Mouse (Mus musculus) lung, embryonic 16.5 days (tissue): ENCODE measurements around the gene Accs. TPM values are rescaled to one million over a fixed set of nuclear protein-coding genes. Genes with fewer than 3 reads are reported as not detected.

Experiments
- ATAC-seq: fragments of 200-750 bp; cut with Nextera tagmentation; 2 replicates; pipeline ENCODE4 v1.8.0; 2017; ENCODE audit warnings: low read depth, mild to moderate bottlenecking, moderate library complexity
- H3K27ac ChIP-seq: fragments of 300-500 bp; sonication (generic); 2 replicates; pipeline ENCODE4 v1.5.1; 2014; ENCODE audit warnings: mild to moderate bottlenecking, control low read depth, low read length
- H3K27me3 ChIP-seq: fragments of 300-500 bp; sonication (generic); 2 replicates; pipeline ENCODE4 v1.6.1; 2014; ENCODE audit warnings: low read depth, low read length, mixed read lengths; ENCODE audit not compliant: control insufficient read depth, insufficient read depth
- H3K36me3 ChIP-seq: fragments of 300-500 bp; sonication (generic); 2 replicates; pipeline ENCODE4 v1.6.1; 2014; ENCODE audit warnings: low read length; ENCODE audit not compliant: control insufficient read depth, insufficient read depth
- H3K4me1 ChIP-seq: fragments of 300-500 bp; sonication (generic); replicated peaks from 2 replicates; pipeline ENCODE4 v1.6.1; 2014; ENCODE audit warnings: low read length, mixed read lengths; ENCODE audit not compliant: control insufficient read depth, insufficient read depth
- H3K4me2 ChIP-seq: fragments of 300-500 bp; sonication (generic); 2 replicates; pipeline ENCODE4 v1.6.1; 2014; ENCODE audit warnings: low read depth, low read length, control low read depth
- H3K4me3 ChIP-seq: fragments of 300-500 bp; sonication (generic); 2 replicates; pipeline ENCODE4 v1.5.1; 2014; ENCODE audit warnings: mild to moderate bottlenecking, low read length, control low read depth
- H3K9ac ChIP-seq: fragments of 300-500 bp; sonication (generic); 2 replicates; pipeline ENCODE4 v1.6.1; 2014; ENCODE audit warnings: low read length, control low read depth
- H3K9me3 ChIP-seq: fragments of 300-500 bp; sonication (generic); 2 replicates; pipeline ENCODE4 v1.6.1; 2016; ENCODE audit warnings: low read length; ENCODE audit not compliant: control insufficient read depth
- WGBS: fragments of 180-500 bp; shearing (Covaris S2); extraction: QIAGEN DNeasy Blood & Tissue Kit; methylation state at CpG from one replicate; pipeline ENCODE4 v1.1.7; 2014; 5-methylcytosine and 5-hydroxymethylcytosine counted together
- polyA plus RNA-seq: library from polyadenylated mRNA; unstranded; fragments of >200 nt; fragmentation: Nextera tagmentation; extraction: Ambion mirVana; gene quantifications from 2 replicates; pipeline ENCODE4 v1.2.1, GENCODE M21; 2015

The Accs gene
- polyA plus RNA-seq, 1 experiment from 2014 or later = 9.3 TPM

DNA sequence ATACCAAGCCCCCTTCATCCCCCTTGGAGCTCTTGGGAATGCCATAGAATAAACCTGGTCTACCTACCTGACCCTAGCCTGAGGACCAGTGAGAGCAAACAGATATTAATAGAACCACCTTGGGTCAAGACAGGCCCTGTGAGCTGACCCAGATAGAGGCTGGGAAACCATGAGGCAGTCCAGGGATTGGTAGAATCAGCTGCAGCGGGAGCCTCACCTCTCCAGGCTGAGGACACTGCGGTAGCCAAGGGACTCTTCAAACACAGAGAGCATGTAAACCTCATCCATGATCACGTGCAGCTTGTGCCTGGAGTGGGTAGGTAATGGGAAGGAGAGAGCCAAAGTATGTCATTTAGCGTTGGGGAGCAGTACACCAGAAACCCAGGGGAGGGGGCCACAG lies 10.8 kb downstream of the Accs start:
- Histone ChIP-seq H3K4me1 (no peaks in the 10 kb centered on the region), H3K9ac (no peak overlapping the region), H3K36me3 (peaks cover 13% of the 10 kb centered on the region), H3K27me3 (no peaks in the 10 kb centered on the region), H3K9me3 (no peaks in the 10 kb centered on the region), H3K4me2 (no peak overlapping the region), H3K27ac (no peak overlapping the region), H3K4me3 (no peak overlapping the region)
- ATAC-seq = no peak
- WGBS = 84% methylated on average over 4 of the region's 4 CpGs

GRCm38 (mm10) chr2:93836232-93836785 lies 13.4 kb downstream of the Accs start:
- H3K27me3 ChIP-seq = no peaks in the 10 kb centered on the region
- H3K9me3 ChIP-seq = no peaks in the 10 kb centered on the region
- ATAC-seq = no peak
- H3K27ac ChIP-seq = no peak overlapping the region
- H3K4me3 ChIP-seq = no peak overlapping the region
- H3K4me2 ChIP-seq = no peak overlapping the region
- no peaks in the 10 kb centered on the region for H3K4me1 ChIP-seq
- peaks cover 9% of the 10 kb centered on the region for H3K36me3 ChIP-seq
- H3K9ac ChIP-seq = no peak overlapping the region
- WGBS = 71% methylated on average over 13 of the region's 13 CpGs

- H3K4me2 ChIP-seq = no peak overlapping the region
- no peak for ATAC-seq
- peaks cover 6% of the 10 kb centered on the region for H3K36me3 ChIP-seq
- H3K27ac ChIP-seq = no peak overlapping the region
- 70% methylated on average over 11 of the region's 11 CpGs for WGBS
- no peaks in the 10 kb centered on the region for H3K4me1 ChIP-seq
- no peaks in the 10 kb centered on the region for H3K9me3 ChIP-seq
- H3K4me3 ChIP-seq = no peak overlapping the region
- no peak overlapping the region for H3K9ac ChIP-seq
- no peaks in the 10 kb centered on the region for H3K27me3 ChIP-seq
Observed at GRCm38 (mm10) chr2:93835596-93835995, 14.1 kb downstream of the Accs start.

DNA sequence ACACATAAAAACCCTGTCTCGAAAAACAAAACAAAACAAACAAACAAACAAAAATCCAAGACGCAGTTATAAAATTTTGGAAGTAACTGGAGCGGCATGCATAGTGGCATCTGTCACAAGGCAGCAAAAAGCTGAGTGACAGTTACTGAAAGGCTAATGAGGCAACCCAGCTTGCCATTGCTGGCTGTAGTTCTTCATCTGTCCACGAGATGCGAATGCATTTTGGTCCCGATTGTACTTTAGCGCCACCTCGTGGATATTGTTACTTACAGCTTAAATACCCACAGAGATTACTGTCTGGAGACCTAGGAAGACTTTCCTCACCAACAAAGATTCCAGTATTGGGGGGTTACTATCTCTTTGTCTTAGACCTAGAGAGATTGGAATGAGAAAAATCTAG lies 26.2 kb downstream of the Accs start:
- Histone ChIP-seq H3K36me3 (no peaks in the 10 kb centered on the region), H3K9ac (no peak overlapping the region), H3K9me3 (no peaks in the 10 kb centered on the region), H3K27me3 (no peaks in the 10 kb centered on the region), H3K27ac (no peak overlapping the region), H3K4me2 (no peak overlapping the region), H3K4me1 (peaks cover 8% of the 10 kb centered on the region), H3K4me3 (no peak overlapping the region)
- WGBS = 14% methylated on average over 8 of the region's 8 CpGs
- ATAC-seq = peak; percentile 42

- peak within 1 kb of the TSS; percentile 97 for H3K9ac ChIP-seq
- peak within 1 kb of the TSS; percentile 82 for H3K4me2 ChIP-seq
- H3K27ac ChIP-seq = no peak within 1 kb of the TSS
- peak; percentile 91 for ATAC-seq
- peaks cover 8% of the 10 kb centered on the region for H3K4me1 ChIP-seq
- no peaks in the 10 kb centered on the region for H3K36me3 ChIP-seq
- under 1% methylated on average over 62 of the region's 66 CpGs for WGBS
- H3K9me3 ChIP-seq = no peaks in the 10 kb centered on the region
- H3K4me3 ChIP-seq = peak within 1 kb of the TSS; percentile 92
- H3K27me3 ChIP-seq = no peaks in the 10 kb centered on the region
Observed at GRCm38 (mm10) chr2:93822045-93822749, 27.5 kb downstream of the Accs start, which contains the start of gene Ext2. Gene Ext2, minus strand, starts transcription at chr2:93822568.

DNA sequence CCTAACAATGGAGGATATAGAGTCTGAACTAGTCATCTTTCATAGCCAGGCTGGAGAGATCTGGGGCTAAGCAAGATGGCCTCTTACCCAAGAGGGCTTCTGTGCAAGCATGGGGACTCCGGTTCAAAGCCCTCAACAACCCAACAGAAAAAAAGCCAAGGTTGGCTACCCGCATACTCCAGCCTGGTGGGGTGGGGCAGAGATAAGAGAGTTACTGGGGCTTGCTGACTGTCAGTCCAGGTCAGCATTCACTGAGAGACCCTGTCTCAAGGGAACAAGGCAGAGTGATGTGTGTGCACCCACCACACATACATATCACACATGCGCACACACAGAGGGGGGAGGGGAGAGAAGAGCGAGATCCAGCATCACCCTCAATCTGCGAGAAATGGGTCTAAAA lies 32.0 kb downstream of the Accs start:
- no peaks in the 10 kb centered on the region for H3K9me3 ChIP-seq
- no peak for ATAC-seq
- H3K9ac ChIP-seq = no peak overlapping the region
- no peaks in the 10 kb centered on the region for H3K27me3 ChIP-seq
- WGBS = 90% methylated on average over 5 of the region's 5 CpGs
- H3K36me3 ChIP-seq = peaks cover 4% of the 10 kb centered on the region
- peaks cover 8% of the 10 kb centered on the region for H3K4me1 ChIP-seq
- H3K27ac ChIP-seq = no peak overlapping the region
- H3K4me2 ChIP-seq = no peak overlapping the region
- no peak overlapping the region for H3K4me3 ChIP-seq

DNA sequence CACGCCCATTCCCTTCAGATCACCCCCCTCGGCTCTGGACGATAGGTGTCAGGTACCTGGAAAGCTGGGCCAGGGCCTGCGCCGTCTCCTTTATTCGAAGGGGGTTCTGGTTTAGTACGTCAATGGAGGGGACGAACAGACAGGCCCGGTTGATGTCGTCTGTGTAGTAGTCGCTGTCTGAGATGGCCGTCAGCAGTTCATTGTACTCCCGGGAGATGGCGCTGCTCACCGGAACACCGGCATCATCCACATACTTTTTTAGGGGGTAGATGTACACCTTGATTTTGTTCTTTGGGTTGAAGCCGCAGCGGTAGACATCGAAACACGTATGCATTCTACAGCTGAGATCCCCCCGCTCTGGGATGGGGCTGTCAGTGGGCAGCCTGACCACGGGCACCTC lies 36.4 kb downstream of the Accs start:
- Histone ChIP-seq H3K9me3 (no peaks in the 10 kb centered on the region), H3K27me3 (no peaks in the 10 kb centered on the region), H3K9ac (no peak overlapping the region), H3K36me3 (peaks cover 12% of the 10 kb centered on the region), H3K4me2 (no peak overlapping the region), H3K4me3 (no peak overlapping the region), H3K4me1 (no peaks in the 10 kb centered on the region), H3K27ac (no peak overlapping the region)
- no peak for ATAC-seq
- WGBS = 88% methylated on average over 22 of the region's 22 CpGs

DNA sequence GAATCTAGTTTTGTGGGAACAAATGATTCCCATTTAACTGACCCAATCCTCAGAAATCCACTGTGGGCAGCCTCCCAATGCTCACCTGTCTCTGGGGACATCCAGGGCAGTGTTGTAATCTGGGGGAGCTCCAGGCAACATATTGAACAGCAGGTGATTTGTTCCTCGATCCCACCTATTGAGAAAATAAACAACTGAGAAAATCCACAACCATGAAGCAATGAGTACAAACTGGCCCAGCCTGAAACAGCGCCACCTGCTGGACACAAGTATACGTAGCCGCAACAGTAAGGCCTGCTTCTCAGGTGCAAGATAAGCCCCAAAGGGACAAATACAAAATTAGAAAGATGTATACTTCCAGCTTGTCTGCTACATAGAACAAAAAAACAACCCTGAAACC lies 37.9 kb downstream of the Accs start:
- no peak overlapping the region for H3K9ac ChIP-seq
- no peak overlapping the region for H3K27ac ChIP-seq
- H3K4me1 ChIP-seq = no peaks in the 10 kb centered on the region
- peaks cover 14% of the 10 kb centered on the region for H3K36me3 ChIP-seq
- ATAC-seq = no peak; the same call in 1 of the 2 replicates
- no peak overlapping the region for H3K4me2 ChIP-seq
- 33% methylated on average over 4 of the region's 4 CpGs for WGBS
- H3K4me3 ChIP-seq = no peak overlapping the region
- H3K9me3 ChIP-seq = no peaks in the 10 kb centered on the region
- H3K27me3 ChIP-seq = no peaks in the 10 kb centered on the region

DNA sequence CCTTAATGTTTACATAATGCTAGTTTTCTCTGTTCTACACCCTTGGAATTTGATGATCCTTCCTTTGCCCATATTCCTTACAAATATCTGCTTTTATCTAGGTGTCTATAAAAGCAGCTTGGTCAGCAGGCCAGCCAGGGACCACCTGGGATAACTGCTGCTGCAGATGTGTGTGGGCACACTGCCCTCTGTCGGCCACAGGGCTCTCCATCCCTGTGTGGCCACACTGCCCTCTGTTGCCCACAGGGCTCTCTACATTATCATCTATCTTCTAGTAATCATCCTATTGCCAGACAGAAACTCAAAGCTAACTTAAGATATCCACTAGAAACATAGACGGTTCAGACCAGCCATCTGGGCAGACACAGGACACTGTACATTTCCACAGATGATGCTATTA lies 39.8 kb downstream of the Accs start:
- Histone ChIP-seq H3K36me3 (peaks cover 14% of the 10 kb centered on the region), H3K27ac (no peak overlapping the region), H3K9me3 (no peaks in the 10 kb centered on the region), H3K4me3 (no peak overlapping the region), H3K9ac (no peak overlapping the region), H3K4me1 (no peaks in the 10 kb centered on the region), H3K27me3 (no peaks in the 10 kb centered on the region), H3K4me2 (no peak overlapping the region)
- peak; percentile 63; the same call in 1 of the 2 replicates for ATAC-seq
- WGBS = 8% methylated on average over 2 of the region's 2 CpGs
